Mouse (Mus musculus) liver, adult 2 months (tissue): ENCODE measurements around the gene P2rx1.

Experiments
- CTCF ChIP-seq: fragments of 200-500 bp; IDR thresholded peaks from 2 replicates; pipeline ENCODE4 v1.5.1; 2011; ENCODE audit warnings: low read depth, low read length, control low read depth
- POLR2A ChIP-seq: fragments of 200-500 bp; IDR thresholded peaks from 2 replicates; pipeline ENCODE4 v1.6.1; 2011; ENCODE audit warnings: low read length, control low read depth; ENCODE audit not compliant: insufficient read depth; ENCODE audit errors: extremely low read depth

DNA sequence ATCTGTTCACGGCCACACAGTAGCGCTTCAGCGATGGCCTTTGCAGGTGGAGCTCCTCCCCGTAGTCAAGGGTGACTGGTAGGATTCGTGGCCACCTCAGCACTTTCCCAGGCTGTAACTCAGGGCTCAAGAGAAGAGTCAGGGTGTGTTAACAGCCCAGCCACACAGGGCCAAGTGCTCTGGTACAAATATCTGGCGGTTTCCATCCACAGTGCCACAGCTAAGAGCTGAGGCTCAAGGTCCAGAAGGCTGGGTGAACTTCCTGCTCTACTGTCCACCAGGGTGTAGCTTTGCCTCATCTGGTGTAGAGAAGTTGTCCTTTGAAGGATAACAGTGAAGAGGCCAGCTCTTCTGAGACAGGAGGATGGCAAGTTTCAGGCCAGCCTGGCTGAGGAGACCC is 46.2 kb upstream of the P2rx1 start:
- no peak for TF ChIP-seq CTCF
- TF ChIP-seq POLR2A, result no peak
